Mouse (Mus musculus) MEL (cell line): Measurements from ENCODE around the gene Gm28042.

Experiments
- CTCF ChIP-seq, 3 experiments: IDR thresholded peaks in 2 of 3; conservative IDR thresholded peaks in 1 of 3; 2 replicates each; pipeline ENCODE4 v1.5.1; 2011 to 2012; ENCODE audit warnings: low read length in 3 of 3, low read depth in 2 of 3, mild to moderate bottlenecking in 2 of 3, improper control_type of control experiment in 1 of 3, inconsistent platforms in 1 of 3, mixed read lengths in 1 of 3, moderate library complexity in 1 of 3; ENCODE audit not compliant: control insufficient read depth in 1 of 3, insufficient read depth in 1 of 3, poor library complexity in 1 of 3, severe bottlenecking in 1 of 3
- EP300 ChIP-seq, 2 experiments: IDR thresholded peaks; 2 replicates each; pipeline ENCODE4 v1.6.1; 2011; ENCODE audit warnings: improper control_type of control experiment in 2 of 2, low read length in 2 of 2, low read depth in 1 of 2, mild to moderate bottlenecking in 1 of 2
- GATA1 ChIP-seq: IDR thresholded peaks from 2 replicates; pipeline ENCODE4 v1.6.1; 2011; ENCODE audit warnings: low read depth, low read length, improper control_type of control experiment
- HCFC1 ChIP-seq: IDR thresholded peaks from 2 replicates; pipeline ENCODE4 v1.6.1; 2012; ENCODE audit warnings: low read depth, mild to moderate bottlenecking, inconsistent platforms, low read length, improper control_type of control experiment, moderate library complexity
- MAX ChIP-seq: IDR thresholded peaks from 2 replicates; pipeline ENCODE4 v1.6.1; 2011; ENCODE audit warnings: low read length, improper control_type of control experiment
- MXI1 ChIP-seq: IDR thresholded peaks from 2 replicates; pipeline ENCODE4 v1.6.1; 2011; ENCODE audit warnings: mild to moderate bottlenecking, low read depth, low read length, improper control_type of control experiment
- TAL1 ChIP-seq: IDR thresholded peaks from 2 replicates; pipeline ENCODE4 v1.6.1; 2012; ENCODE audit warnings: mild to moderate bottlenecking, inconsistent platforms, low read length, moderate library complexity, mixed read lengths
- TCF12 ChIP-seq: IDR thresholded peaks from 2 replicates; pipeline ENCODE4 v1.6.1; 2014; ENCODE audit warnings: low read depth, mild to moderate bottlenecking, inconsistent platforms, low read length, improper control_type of control experiment, moderate library complexity
- USF1 ChIP-seq: IDR thresholded peaks from 2 replicates; pipeline ENCODE4 v1.6.1; 2014; ENCODE audit warnings: low read depth, mild to moderate bottlenecking, inconsistent platforms, low read length, improper control_type of control experiment, moderate library complexity
- ZC3H11A ChIP-seq: IDR thresholded peaks from 2 replicates; pipeline ENCODE4 v1.6.1; 2012; ENCODE audit warnings: low read depth, mild to moderate bottlenecking, inconsistent platforms, low read length, improper control_type of control experiment
- ZNF384 ChIP-seq: IDR thresholded peaks from 2 replicates; pipeline ENCODE4 v1.6.1; 2012; ENCODE audit warnings: low read depth, mild to moderate bottlenecking, inconsistent platforms, low read length, improper control_type of control experiment

DNA sequence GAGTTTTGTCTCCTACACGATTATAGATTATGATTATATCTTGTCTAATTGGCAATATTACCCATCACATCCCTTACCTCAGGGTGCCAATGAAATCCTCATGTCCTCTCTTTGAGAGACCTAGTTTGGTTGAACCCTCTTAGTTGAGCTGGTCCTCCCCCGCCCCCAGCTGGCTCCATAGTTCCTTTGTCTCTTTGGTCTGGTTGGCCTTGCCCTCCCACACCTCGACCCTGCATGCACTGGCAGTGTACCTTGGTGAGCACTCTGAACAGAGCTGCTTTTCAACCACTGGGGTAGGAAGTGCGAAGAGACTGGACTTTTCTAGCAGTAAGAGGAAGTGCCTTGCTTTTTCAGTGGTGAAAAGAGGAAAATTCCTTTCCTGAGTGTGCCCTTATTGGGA, 25.3 kb upstream of the Gm28042 start:
- TF ChIP-seq CTCF (IDR thresholded peaks at IDR 0.05 in 2 of 3, conservative IDR thresholded peaks at IDR 0.05 in 1 of 3; ENCODE audit: control insufficient read depth in 1 of 3, insufficient read depth in 1 of 3, low read depth in 2 of 3, low read length in 3 of 3, poor library complexity in 1 of 3, severe bottlenecking in 1 of 3) (no peak), MXI1 (no peak), TCF12 (no peak), MAX (no peak), EP300 (IDR thresholded peaks at IDR 0.05; ENCODE audit: low read depth in 1 of 2, low read length in 2 of 2) (no peak), ZNF384 (no peak), GATA1 (no peak), TAL1 (no peak), HCFC1 (no peak), USF1 (no peak), ZC3H11A (no peak)
